Mouse (Mus musculus) kidney, postnatal 4 days (tissue): ENCODE results near the gene Dhrs11.
A peak's percentile ranks its signal among the peaks of the same experiment; 100 is the strongest.
"Not testable (repeated sequence)": the region's sequence is repeated elsewhere in the genome, so short reads cannot be mapped to it uniquely, and the experiment has no call there.

Experiments used
- DNase-seq, 2 experiments: peaks; one replicate each; pipeline ENCODE4 v3.0.0; 2021; ENCODE audit warnings: mixed read lengths in 2 of 2

Gene Dhrs11

DNA sequence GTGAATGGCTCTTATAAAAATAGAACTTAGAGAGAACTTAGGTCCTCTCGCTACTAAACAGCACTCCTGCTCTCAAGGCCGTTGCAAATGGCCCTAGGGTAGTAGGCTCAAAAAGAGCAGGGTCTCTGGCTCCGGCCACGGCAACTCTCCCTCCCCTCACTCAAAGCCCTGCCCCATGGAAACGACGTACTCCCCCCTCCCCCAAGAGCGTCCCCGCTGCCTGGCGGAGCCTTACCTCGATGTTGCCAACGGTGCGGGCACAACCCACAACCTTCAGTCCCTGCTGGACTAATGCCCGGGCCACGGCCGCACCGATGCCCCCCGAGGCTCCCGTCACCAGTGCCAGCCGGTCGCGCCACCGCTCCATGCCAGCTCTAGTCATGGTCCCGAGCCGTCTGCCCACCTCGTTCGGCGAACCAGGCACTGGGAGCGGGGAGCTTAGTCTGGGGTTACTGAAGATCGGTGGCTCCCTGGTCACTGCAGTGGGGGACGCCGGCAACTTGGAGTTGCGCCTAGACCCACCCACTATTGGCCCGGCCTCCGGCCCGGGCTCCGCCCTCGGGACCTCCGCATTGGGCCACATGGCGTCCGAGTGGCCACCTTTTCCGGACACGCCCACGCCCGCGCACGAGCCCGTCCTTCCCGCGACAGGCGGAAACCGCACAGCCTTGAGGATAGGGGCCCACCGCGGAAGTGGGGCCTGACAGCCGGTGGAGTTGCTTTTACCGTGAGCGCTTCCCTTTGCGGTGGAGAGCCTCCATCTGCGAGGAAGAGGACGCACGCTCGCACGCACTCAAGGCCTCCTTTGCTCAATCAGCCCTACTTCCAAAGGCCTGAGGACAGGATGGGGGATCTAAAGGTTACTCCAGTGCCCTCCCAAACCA lies at the start of gene Dhrs11:
Dhrs11 (minus strand) TSS at position 479 of the 884 bp plus-strand sequence.
- peak; percentile 96 to 97 for DNase-seq

DNA sequence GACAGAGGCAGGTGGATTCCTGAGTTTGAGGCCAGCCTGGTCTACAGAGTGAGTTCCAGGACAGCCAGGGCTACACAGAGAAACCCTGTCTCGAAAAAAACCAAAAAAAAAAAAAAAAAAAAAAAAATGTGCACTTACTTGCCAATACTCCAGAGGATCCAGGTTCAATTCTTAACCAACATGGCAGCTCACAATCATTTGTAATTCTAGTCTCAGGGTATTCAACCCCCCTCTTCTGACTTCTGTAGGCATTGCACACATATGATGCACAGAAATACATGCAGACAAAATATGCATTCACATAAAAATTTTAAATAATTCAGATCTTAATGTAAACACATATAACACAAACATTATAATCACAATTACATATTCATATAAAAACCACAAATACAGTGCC lies 47.2 kb upstream of the Dhrs11 start:
- DNase-seq: not testable (repeated sequence)

DNA sequence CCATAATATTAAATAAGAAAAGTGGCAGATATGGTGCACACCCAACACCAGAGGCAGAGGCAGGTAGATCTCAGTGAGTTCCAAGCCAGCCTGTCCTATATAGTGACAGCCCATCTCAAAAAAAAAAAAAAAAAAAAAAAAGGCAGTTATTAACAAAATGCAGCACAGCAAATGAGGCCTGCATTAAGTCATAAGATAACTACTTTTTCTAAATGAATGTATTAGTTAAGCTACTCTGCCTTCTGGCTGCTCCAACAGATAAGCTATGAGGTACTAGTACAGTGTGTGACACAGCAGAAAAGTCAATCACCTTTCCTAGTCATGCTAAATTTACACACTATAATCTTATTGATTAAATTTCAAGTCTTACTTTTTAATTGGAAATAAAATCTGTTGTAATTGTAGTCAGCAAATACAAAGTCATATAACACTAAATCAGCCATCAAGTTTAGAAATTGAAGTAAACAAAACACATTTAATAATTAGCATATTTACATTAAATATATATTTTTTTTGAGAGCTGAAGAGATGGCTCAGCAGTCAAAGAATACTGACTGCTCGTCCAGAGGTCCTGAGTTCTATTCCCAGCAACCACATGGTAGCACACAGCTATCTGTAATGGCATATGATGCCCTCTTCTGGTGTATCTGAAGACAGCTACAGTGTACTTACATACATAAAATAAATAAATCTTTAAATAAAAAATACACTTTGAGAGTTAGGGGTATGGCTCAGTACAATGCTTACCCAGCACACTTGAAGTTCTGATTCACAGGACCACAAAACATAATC lies 44.4 kb upstream of the Dhrs11 start:
- no peak for DNase-seq

DNA sequence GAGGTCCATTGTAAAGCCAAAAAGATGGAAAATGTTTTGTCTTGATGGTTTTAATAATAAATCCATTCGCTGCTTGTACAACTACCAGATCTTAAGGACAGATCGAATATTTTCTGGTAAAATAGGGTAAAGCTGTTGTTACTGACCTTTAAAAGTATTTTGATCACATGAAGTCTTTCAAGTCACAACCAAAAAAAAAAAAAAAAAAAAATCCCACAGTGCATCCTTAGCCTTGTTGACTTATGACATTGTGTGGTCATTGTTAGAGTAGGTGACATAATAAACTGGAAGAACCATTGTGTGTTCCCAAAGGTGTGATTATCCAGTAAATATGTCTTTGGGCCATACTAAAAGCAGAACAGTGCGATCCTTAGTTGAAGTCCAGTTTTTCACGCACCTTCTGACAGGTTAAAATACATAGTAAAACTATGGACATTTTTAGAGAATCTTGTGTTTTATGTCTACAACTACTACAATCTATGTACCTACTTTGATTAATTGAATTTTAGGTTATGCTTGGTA lies 42.8 kb upstream of the Dhrs11 start:
- DNase-seq: no peak

DNA sequence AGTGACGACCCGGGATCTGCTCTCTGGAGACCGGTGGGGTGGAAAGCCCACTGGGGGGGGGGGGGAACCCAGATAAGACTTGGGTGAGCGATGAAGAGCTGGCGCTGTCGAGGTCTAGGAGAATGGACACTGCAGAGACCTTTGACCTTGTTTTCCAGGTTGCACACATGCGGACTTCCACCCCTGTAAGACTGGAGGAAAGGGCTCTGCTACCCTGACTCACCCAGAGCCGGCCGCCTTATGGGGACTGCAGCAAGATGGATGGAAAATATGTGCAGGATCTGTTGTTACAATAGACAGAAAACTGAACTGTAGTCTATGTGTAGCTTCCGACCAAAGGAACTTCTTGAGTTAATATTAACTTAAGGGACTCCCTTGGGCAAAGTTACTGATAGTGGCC lies 42.3 kb upstream of the Dhrs11 start:
- no peak for DNase-seq

DNA sequence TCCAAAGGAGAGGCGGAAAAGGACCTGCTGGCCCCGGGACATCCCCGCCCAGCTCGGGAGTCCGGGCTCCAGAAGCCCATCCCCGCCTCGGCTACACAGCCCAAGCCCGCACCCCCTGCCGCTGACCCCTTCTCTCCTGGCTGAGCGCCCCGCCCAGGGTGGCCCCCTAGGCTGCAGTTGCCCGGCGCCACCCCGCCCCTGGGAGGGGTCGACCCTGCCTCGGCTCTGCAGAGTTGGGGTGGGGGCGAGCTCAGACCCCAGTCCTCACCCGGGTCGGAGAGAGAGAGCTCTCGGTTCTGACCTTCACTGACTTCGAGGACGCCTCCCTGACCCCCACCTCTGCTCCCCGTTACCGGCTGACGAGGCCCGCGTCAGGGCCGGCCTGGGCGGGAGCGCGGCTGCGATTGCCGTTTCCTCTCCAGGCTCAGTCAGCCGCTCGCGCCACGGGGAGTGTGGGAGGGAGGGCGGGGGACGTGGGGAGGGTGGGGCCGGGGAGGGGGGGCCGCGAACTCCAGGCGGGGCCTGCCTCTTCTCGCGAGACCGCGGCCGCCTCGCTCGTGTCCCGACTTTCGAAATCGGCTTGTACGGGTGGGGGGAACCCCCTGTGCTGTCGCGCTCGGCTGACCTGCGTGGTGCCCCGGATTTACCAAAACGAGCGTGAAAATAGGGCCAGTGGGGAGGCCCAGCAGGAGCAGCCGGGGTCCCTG lies 41.7 kb upstream of the Dhrs11 start, which contains the start of gene Ggnbp2:
Ggnbp2 (minus strand) TSS at position 481 of the 707 bp plus-strand sequence.
- peak; percentile 93 to 96 for DNase-seq

DNA sequence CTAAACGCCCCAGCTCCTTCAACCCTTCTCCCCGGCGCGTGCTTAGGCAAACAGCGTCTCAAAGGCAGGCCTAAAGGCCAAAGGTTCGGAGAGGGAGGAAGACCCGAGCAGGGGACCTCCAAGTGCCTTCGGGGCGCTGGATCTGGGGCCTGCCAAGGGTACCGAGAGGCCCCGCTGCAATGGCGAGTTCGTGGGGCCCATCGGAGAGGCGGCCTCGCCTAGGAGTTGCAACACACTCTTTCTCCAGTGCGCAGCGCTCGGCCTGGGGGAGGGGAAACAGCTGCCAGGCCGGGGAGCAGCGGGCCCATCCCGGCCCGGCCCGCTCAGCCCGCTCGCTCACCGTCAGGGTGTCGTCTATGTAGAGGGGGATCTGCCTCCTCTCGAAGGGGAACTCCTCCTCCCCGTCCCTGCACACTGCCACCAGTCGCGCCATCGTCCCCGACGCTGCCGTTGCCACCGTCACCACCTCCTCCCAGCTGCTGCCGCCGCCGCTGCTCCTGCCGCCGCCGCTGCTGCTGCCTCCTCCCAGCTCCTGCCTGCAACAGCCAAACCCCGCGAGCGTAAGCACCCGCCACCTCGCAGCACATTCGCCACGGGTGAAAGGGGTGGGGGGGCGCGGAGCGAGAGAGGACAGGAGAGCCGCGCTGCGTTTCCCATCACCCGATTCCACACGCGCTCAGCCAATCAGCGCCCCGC lies 40.9 kb upstream of the Dhrs11 start:
- DNase-seq: peak; percentile 98 to 99

DNA sequence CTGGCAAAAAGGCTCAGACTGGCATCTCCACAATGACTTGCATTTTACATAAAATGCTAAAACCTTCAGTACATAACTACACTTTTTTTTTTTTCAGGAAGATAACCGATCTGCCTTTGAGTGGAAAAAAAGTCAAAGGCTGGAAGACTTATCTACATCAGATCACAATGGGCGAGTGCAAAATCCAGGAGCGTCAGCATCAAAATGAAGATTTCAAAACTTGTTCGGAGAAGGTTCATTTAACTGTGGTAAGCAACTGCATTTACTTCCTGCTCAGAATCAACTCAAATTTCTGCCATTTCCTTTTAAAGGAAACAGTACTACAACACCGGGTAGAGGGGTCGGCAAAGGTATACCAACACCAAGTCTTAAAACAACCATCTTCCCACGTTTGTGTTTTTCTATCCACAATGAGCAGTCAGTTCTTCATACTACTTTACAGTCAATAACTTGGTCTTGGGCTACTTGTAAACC lies 40.0 kb upstream of the Dhrs11 start:
- no peak for DNase-seq

DNA sequence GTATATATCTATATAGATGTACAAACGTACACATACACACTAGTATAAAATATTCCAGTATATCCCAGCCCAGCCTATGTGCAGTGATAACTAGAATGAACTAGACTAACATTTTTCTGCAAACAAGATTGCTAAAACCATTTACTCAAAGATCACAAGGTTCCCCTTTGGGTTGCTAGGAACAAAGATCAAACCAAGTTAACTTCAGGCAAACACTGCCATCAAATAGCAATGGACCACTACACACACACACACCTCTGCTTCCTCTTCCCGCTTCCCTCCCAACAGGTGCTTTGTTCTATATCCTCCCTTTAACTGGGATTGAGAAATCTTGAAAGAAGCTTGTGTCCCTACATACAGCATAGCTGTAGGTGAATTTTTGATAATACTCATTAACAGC lies 38.8 kb upstream of the Dhrs11 start:
- DNase-seq: no peak

DNA sequence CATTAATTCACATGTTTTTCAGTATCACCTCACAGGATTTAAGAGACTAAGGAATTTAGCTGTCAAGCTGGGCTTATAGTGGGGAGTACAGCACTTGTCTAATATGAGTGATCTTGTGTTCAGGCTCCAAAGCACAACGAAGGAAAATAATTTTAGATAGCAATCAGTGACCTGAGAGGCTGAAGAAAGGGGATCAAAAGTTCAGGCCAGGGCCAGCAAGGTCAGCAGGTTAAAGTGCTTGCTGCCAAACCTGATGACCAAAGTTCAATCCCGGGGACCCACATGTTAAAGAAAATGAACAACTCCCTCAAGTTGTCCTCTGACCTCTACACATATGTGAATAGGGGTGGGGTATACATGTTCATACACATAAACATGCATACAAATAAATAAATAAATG lies 36.5 kb upstream of the Dhrs11 start:
- no peak for DNase-seq

DNA sequence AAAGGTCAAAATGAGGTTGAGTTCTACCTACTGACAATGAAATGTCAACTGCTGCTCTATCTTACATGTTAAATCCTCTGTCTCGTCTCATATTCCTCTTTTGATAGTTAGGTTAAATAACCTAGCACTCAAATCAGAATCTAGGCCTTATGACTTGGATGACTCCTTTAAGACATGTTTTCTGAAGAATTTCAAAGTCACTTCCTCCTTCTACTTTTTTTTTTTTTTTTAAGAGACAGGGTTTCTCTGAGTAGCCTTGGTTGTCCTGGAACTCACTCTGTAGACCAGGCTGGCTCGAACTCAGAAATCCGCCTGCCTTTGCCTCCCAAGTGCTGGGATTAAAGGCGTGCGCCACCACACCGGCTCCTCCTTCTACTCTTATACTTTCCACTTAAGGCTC lies 26.5 kb upstream of the Dhrs11 start:
- DNase-seq: no peak

DNA sequence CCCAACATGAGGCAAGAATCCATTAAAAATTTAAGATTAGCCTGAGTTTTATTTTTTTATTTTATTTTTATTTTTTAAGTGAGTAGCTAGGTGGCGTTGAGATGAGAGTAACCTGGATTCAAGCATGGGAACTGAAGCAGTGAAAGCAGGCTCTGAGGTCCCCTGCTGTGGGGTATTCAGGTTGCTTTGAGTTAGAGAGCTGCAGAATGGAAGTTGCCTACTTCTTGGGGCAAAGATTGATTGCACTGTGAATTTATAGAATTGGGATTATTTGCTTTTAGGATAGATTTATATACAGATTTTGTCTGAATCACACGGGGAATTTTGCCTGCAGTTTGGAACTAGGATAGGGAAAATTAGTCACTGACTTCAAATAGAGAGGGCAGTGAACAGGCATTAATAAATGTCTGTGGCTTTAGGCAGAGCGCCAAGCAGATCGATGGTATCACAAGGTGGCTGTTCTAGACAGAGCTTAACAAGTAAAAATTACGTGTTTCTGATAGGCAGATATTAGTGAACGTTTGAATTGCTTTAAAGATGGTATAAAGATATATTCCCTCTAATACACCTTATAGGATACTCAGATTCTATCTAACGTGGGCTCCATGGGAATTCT lies 18.8 kb upstream of the Dhrs11 start:
- no peak for DNase-seq

DNA sequence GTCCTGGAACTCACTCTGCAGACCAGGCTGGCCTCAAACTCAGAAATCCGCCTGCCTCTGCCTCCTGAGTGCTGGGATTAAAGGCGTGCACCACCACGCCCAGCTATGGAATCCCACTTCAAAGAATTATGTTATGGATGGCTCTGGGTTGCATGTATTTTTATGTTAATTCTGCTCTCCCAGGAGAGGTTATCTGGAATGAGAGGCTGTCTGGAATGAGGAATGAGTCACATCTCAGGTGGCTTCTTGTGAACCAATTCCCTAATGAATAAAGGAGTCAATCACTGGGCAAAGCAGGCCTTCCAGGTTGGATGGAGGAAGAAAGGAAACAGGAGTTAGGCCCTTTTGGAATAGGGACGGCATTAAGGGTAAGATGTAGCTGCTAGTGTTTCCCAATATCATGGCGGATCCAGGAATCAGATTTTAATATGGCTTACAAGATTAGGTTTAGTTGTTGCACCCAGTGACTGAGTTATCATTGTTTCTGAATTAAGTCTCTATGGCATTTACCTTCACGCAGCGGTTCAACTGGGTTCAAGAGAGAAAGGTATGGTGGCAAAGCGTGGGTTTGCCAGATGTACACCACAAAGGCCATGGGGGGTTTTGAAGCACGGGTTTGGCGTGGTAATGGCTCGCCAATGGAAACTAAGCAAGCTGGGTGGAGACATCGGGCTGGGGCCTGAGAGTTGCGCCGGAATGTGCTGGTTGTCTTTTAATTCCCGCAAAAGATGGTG lies 18.1 kb upstream of the Dhrs11 start:
- DNase-seq: no peak

DNA sequence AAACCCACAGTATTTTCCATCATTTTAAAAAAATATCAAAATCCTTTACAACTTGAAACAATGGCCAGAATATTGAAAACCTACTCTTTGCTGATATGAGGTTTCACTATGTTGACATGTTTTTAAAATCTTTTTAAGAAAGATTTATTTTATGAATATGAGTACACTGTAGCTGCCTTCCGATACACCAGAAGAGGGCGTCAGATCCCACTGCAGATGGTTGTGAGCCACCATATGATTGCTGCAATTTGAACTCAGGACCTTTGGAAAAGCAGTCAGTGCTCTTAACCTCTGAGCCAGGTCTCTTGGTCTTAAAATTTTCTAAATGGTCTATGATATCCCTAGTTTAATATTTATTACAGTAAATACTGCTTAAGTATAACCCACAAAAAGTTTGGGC lies 10.5 kb upstream of the Dhrs11 start:
- DNase-seq: no peak

DNA sequence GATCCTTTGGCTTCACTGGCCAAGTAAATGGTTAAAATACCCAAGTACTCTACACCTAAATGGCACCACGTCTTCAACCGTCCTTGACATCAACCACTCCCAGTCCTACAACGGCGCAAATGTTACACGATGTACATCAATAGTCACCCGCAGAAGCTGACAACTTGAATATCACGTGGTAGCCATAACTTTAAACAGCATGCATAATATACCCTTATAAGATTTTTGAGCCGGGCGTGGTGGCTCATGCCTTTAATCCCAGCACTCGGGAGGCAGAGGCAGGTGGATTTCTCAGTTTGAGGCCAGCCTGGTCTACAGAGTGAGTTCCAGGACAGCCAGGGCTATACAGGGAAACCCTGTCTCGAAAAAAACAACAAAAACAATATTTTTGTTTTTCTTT lies 701 bp upstream of the Dhrs11 start:
- DNase-seq: not testable (repeated sequence)

DNA sequence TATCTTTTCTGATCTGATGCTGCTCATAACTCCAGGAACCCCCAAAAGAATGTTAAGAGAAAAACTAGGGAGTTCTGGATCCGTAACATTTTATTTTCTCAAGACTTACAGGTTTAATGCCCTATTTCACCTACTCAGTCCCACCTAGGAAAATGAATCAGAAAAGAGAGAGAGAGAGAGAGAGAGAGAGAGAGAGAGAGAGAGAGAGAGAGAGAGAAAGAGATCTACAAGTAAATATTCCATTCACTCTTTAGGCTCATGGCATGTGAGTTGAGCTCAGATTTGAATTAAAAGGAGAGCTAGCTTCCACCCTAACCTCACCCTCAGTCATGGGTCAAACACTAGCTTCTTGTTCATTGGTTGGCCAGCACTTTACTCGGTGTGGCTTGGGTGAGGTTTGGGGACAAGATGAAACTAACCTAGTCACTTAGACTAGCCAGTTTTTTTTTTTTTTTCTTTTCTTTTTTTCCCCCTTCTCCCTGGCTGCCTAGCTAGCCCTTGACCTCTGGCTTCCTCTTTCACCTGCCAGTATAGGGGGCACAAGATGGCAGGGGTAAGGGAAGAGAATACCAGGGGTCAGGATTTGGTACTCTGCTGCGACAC lies 792 bp downstream of the Dhrs11 start:
- no peak for DNase-seq

DNA sequence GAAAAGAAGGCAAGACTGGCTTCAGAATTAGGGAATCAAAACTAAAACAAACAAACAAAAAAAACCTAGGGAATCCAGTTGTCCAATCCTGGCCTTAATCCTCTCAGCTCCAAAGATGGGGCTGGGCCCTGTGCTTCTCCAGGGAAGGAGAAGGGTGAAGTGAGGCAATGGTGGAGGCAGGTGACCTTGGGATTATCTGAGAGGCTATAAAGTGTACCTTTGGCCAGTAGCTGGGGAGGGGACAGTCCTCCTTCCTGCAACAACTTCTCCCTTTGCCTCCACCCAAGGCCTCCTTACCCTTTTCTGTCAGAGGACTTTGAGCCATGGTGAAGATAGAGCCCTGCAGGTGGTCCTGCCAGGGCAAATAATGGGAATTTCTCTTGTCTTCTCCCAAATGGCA lies 1.3 kb downstream of the Dhrs11 start:
- no peak for DNase-seq

DNA sequence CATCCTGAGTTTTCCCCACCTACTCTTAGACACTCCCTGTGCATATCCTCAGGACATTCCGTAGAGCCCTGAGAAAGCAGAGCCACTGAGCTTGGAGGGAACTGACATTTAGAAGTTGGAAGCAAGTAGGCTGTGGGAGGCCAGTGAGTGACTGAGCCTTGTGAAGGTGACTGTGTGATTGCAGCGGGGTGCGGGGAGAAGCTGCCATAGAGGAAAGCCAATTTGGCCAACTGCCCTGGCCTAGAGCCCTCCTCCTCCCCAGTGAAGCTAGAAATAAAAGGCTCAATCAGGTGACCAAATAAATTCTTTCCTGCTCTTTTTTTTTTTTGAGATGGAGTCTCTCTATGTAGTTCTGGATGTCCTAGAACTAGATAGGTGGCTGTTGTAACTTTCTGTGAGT lies 2.6 kb downstream of the Dhrs11 start:
- DNase-seq: peak in 1 of 2 experiments; percentile 55

DNA sequence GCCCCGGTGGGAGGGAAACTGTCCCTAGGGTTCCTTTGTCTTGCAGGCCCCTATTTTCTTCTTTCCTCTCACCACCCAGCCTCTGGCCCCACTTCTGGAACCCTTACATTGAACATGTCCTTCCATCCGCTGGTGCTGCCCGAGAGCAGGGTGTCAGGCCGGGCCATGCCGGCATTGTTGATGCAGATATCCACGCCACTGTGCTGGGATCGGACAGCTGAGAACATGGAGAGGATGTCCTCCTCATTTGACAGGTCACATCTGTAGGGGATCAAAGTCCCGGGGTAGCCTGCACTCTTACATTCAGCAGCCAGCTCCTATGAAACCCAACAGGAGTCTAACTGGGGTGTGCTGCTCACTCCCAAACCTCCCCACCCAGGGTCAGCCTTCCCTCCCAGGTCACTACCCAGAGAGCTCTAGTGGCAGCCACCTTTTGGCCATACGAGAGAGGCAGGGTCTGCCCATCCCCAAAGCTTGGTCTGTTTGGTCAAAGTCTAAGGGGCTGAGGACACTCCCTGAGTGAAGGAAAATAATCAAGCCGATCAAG lies 3.5 kb downstream of the Dhrs11 start:
- no peak for DNase-seq

DNA sequence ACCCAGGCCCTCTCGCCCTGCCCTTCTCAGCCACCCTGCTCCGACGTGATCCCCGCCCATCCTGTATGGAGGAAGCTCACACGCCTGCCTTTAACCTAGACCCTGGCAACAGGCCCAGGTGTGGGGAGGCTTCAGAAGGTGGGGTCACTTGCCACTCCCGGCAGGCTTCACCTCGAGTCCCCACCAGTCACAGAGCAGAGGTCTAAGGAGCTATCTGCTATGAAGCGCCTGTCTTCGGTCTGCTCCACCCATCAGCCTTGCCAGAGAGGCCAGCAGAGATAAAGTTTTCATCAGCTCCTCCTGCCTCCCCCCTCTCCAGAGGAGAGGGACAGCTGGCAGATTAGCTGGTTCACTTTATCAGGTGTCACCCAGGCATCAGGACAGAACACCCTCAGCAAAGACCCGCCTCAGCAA lies 5.3 kb downstream of the Dhrs11 start:
- DNase-seq: no peak
